Mouse (Mus musculus) forebrain, postnatal 0 days (tissue): ENCODE measurements around the gene Vmn2r77. TPM values are rescaled to one million over a fixed set of nuclear protein-coding genes. Genes with fewer than 3 reads are reported as not detected.
"Not testable (repeated sequence)": the region's sequence is repeated elsewhere in the genome, so short reads cannot be mapped to it uniquely, and the experiment has no call there.

Experiments
- ATAC-seq: fragments of 200-750 bp; cut with Nextera tagmentation; 2 replicates; pipeline ENCODE4 v1.8.0; 2017; ENCODE audit warnings: mild to moderate bottlenecking, moderate library complexity
- DNase-seq: peaks from one replicate; pipeline ENCODE4 v3.0.0-alpha.2; 2015
- H3K27ac ChIP-seq: fragments of 300-500 bp; sonication (generic); 2 replicates; pipeline ENCODE4 v1.5.1; 2014; ENCODE audit warnings: low read depth, mild to moderate bottlenecking, antibody characterized with exemption, low read length, moderate library complexity, mixed read lengths
- H3K27me3 ChIP-seq: fragments of 300-500 bp; sonication (generic); 2 replicates; pipeline ENCODE4 v1.6.1; 2014; ENCODE audit warnings: mild to moderate bottlenecking, low read length, mixed read lengths; ENCODE audit not compliant: insufficient read depth
- H3K36me3 ChIP-seq: fragments of 300-500 bp; sonication (generic); 2 replicates; pipeline ENCODE4 v1.6.1; 2014; ENCODE audit warnings: mild to moderate bottlenecking, moderate library complexity; ENCODE audit not compliant: insufficient read depth
- H3K4me1 ChIP-seq: fragments of 300-500 bp; sonication (generic); 2 replicates; pipeline ENCODE4 v1.6.1; 2014; ENCODE audit warnings: antibody characterized with exemption; ENCODE audit not compliant: insufficient read depth
- H3K4me2 ChIP-seq: fragments of 300-500 bp; sonication (generic); 2 replicates; pipeline ENCODE4 v1.6.1; 2014; ENCODE audit warnings: low read depth, mild to moderate bottlenecking, moderate library complexity
- H3K4me3 ChIP-seq: fragments of 300-500 bp; sonication (generic); 2 replicates; pipeline ENCODE4 v1.5.1; 2014; ENCODE audit warnings: low read depth, low read length, mixed read lengths
- H3K9ac ChIP-seq: fragments of 300-500 bp; sonication (generic); 2 replicates; pipeline ENCODE4 v1.6.1; 2014; ENCODE audit warnings: mild to moderate bottlenecking
- H3K9me3 ChIP-seq: fragments of 300-500 bp; sonication (generic); 2 replicates; pipeline ENCODE4 v1.6.1; 2016; ENCODE audit warnings: low read length
- CTCF ChIP-seq: sonication (generic); IDR thresholded peaks from 2 replicates; pipeline ENCODE4 v1.5.1; 2016; ENCODE audit warnings: antibody characterized with exemption, control low read depth, low read depth
- WGBS: fragments of 180-500 bp; shearing (Covaris S2); extraction: QIAGEN DNeasy Blood & Tissue Kit; methylation state at CpG from one replicate; pipeline ENCODE4 v1.1.7; 2014; 5-methylcytosine and 5-hydroxymethylcytosine counted together
- polyA plus RNA-seq: library from polyadenylated mRNA; unstranded; fragments of >200 nt; fragmentation: Nextera tagmentation; extraction: Ambion mirVana; gene quantifications from 2 replicates; pipeline ENCODE4 v1.2.1, GENCODE M21; 2015
- total RNA-seq: library from RNA; depleted of rRNA; stranded (reverse); fragments of >200 nt; gene quantifications from 2 replicates; pipeline ENCODE4 v1.2.3, GENCODE M21; 2014; rRNA removed

The Vmn2r77 gene
- total RNA-seq = not detected in 2 replicates
- polyA plus RNA-seq = not detected in 2 replicates

- no peak within 1 kb of the TSS for H3K4me3 ChIP-seq
- no peak within 1 kb of the TSS for H3K4me2 ChIP-seq
- H3K36me3 ChIP-seq = no peaks in the 10 kb centered on the region
- no peak for TF ChIP-seq CTCF
- no peak for DNase-seq
- ATAC-seq = no peak
- H3K9ac ChIP-seq = no peak within 1 kb of the TSS
- no peaks in the 10 kb centered on the region for H3K9me3 ChIP-seq
- H3K27ac ChIP-seq = no peak within 1 kb of the TSS
- H3K4me1 ChIP-seq = no peaks in the 10 kb centered on the region
- H3K27me3 ChIP-seq = no peaks in the 10 kb centered on the region
Observed at GRCm38 (mm10) chr7:86794727-86795126, at the start of gene Vmn2r77. Gene Vmn2r77, plus strand, starts transcription at chr7:86795027.

GRCm38 (mm10) chr7:86760751-86761150 is 34.1 kb upstream of the Vmn2r77 start:
- Histone ChIP-seq H3K4me1 (no peaks in the 10 kb centered on the region), H3K36me3 (no peaks in the 10 kb centered on the region), H3K27ac (no peak overlapping the region), H3K27me3 (no peaks in the 10 kb centered on the region), H3K4me2 (no peak overlapping the region), H3K9ac (no peak overlapping the region), H3K9me3 (no peaks in the 10 kb centered on the region), H3K4me3 (no peak overlapping the region)
- 88% methylated on average over 1 of the region's 1 CpGs for WGBS
- ATAC-seq (no peak), DNase-seq (no peak)
- no peak for TF ChIP-seq CTCF

- DNase-seq = no peak
- Histone ChIP-seq H3K4me3 (no peak overlapping the region), H3K27me3 (no peaks in the 10 kb centered on the region), H3K9me3 (no peaks in the 10 kb centered on the region), H3K27ac (no peak overlapping the region), H3K4me2 (no peak overlapping the region), H3K4me1 (no peaks in the 10 kb centered on the region), H3K36me3 (no peaks in the 10 kb centered on the region), H3K9ac (no peak overlapping the region)
- ATAC-seq = no peak
- no peak for TF ChIP-seq CTCF
Observed at GRCm38 (mm10) chr7:86764628-86765027, 30.2 kb upstream of the Vmn2r77 start.

- WGBS = 84% methylated on average over 3 of the region's 3 CpGs
- ATAC-seq (no peak), DNase-seq (no peak)
- no peaks in the 10 kb centered on the region for H3K36me3 ChIP-seq
- H3K9me3 ChIP-seq = no peaks in the 10 kb centered on the region
- H3K9ac ChIP-seq = no peak overlapping the region
- no peaks in the 10 kb centered on the region for H3K27me3 ChIP-seq
- H3K27ac ChIP-seq = no peak overlapping the region
- no peak for TF ChIP-seq CTCF
- H3K4me3 ChIP-seq = no peak overlapping the region
- H3K4me1 ChIP-seq = no peaks in the 10 kb centered on the region
- no peak overlapping the region for H3K4me2 ChIP-seq
Observed at GRCm38 (mm10) chr7:86771621-86772020, 23.2 kb upstream of the Vmn2r77 start.

- 2% methylated on average over 11 of the region's 11 CpGs for WGBS
- H3K27me3 ChIP-seq = no peaks in the 10 kb centered on the region
- H3K4me3 ChIP-seq = peak within 1 kb of the TSS; percentile 21
- H3K27ac ChIP-seq = no peak within 1 kb of the TSS
- no peaks in the 10 kb centered on the region for H3K9me3 ChIP-seq
- no peak within 1 kb of the TSS for H3K9ac ChIP-seq
- H3K4me2 ChIP-seq = peak within 1 kb of the TSS; percentile 43
- ATAC-seq (peak; percentile 80), DNase-seq (peak; percentile 34)
- no peaks in the 10 kb centered on the region for H3K36me3 ChIP-seq
- no peak for TF ChIP-seq CTCF
- no peaks in the 10 kb centered on the region for H3K4me1 ChIP-seq
Observed at GRCm38 (mm10) chr7:86775617-86776325, 19.1 kb upstream of the Vmn2r77 start, which contains the start of gene Folh1. Gene Folh1, minus strand, starts transcription at chr7:86775943.

GRCm38 (mm10) chr7:86815241-86815640 is 20.4 kb downstream of the Vmn2r77 start:
- WGBS = 88% methylated on average over 4 of the region's 5 CpGs
- ATAC-seq, H3K9ac ChIP-seq, H3K9me3 ChIP-seq, H3K36me3 ChIP-seq, H3K4me2 ChIP-seq, H3K27ac ChIP-seq, H3K27me3 ChIP-seq, H3K4me1 ChIP-seq, H3K4me3 ChIP-seq, DNase-seq: not testable (repeated sequence)

GRCm38 (mm10) chr7:86815716-86816115 is 20.9 kb downstream of the Vmn2r77 start:
- not testable (repeated sequence) for H3K4me3 ChIP-seq, H3K9me3 ChIP-seq
- WGBS = 79% methylated on average over 6 of the region's 6 CpGs

More at GRCm38 (mm10) chr7:86815716-86816115, 20.9 kb downstream of the Vmn2r77 start:
- H3K27me3 ChIP-seq, DNase-seq, H3K4me1 ChIP-seq, ATAC-seq, H3K4me2 ChIP-seq, H3K36me3 ChIP-seq, H3K9ac ChIP-seq, H3K27ac ChIP-seq: not testable (repeated sequence)
